Mouse (Mus musculus) small intestine, adult 2 months (tissue): ENCODE results near the gene Adamts16.

Source experiments
- CTCF ChIP-seq: fragments of 200-500 bp; IDR thresholded peaks from 2 replicates; pipeline ENCODE4 v1.5.1; 2012; ENCODE audit warnings: low read depth, mild to moderate bottlenecking, control low read depth, inconsistent platforms, low read length, moderate library complexity, mixed read lengths; ENCODE audit not compliant: insufficient replicate concordance, insufficient read length; ENCODE audit errors: extremely low read depth
- POLR2A ChIP-seq: fragments of 200-500 bp; IDR thresholded peaks from 2 replicates; pipeline ENCODE4 v1.6.1; 2012; ENCODE audit warnings: low read depth, mild to moderate bottlenecking, control low read depth, inconsistent platforms, low read length, moderate library complexity

GRCm38 (mm10) chr13:70877550-70877913, 35.9 kb upstream of the Adamts16 start:
- no peak for TF ChIP-seq POLR2A
- TF ChIP-seq CTCF: no peak
